In genomic region chr1:62749716-62750115, GRCm38 (mm10) we compare ENCODE assay signal across 14 mouse cellular contexts. TPM values are rescaled to one million over a fixed set of nuclear protein-coding genes. Genes with fewer than 3 reads are reported as not detected.
A peak's percentile ranks its signal among the peaks of the same experiment; 100 is the strongest.
DNase-seq lines count a peak whose midpoint lies in the region; ATAC-seq and TF ChIP-seq lines count a peak whose summit lies in the region.
"Had no signal": no experiment of that assay in that cellular context is flagged by ENCODE, and none has a peak within 500 bp of the region (broad histone marks: within the 10 kb centered on the region; RNA-seq: fewer than 3 reads in every experiment).

No protein-coding gene starts in this region.

- H3K9ac ChIP-seq in hindbrain, postnatal 0 days (replicated peaks; ENCODE audit: low read length): no peak overlapping the region
- no peak overlapping the region for H3K9ac ChIP-seq in hindbrain, embryonic 11.5 days (ENCODE audit: low read depth, low read length)
- H3K9ac ChIP-seq in forebrain, embryonic 16.5 days (replicated peaks; ENCODE audit: low read depth, low read length): no peak overlapping the region
- H3K9ac ChIP-seq: liver, embryonic 14.5 days; midbrain, embryonic 13.5 days had no signal

- H3K27me3 ChIP-seq in hindbrain, postnatal 0 days (ENCODE audit: insufficient read depth, low read length): no peaks in the 10 kb centered on the region
- H3K27me3 ChIP-seq in hindbrain, embryonic 11.5 days (ENCODE audit: control insufficient read depth, insufficient read depth, low read length): peaks cover 6% of the 10 kb centered on the region
- no peaks in the 10 kb centered on the region for H3K27me3 ChIP-seq in forebrain, embryonic 16.5 days (replicated peaks; ENCODE audit: control insufficient read depth, insufficient read depth, low read length)

- no peak overlapping the region for H3K27ac ChIP-seq in hindbrain, postnatal 0 days
- H3K27ac ChIP-seq in hindbrain, embryonic 11.5 days (ENCODE audit: low read depth, low read length): no peak overlapping the region
- no peak overlapping the region for H3K27ac ChIP-seq in forebrain, embryonic 16.5 days (ENCODE audit: low read length)
- H3K27ac ChIP-seq: liver, embryonic 14.5 days; midbrain, embryonic 13.5 days had no signal

- no peak for DNase-seq in hindbrain, postnatal 0 days (ENCODE audit: low spot score)
- DNase-seq in hindbrain, embryonic 11.5 days (ENCODE audit: low spot score): no peak
- peak; percentile 79 for DNase-seq in layer of hippocampus, adult 9-11 months
- peak; percentile 74 for DNase-seq in right cerebral cortex, postnatal 25 days
- DNase-seq in urinary bladder, postnatal 10 days (ENCODE audit: low spot score): no peak
- DNase-seq: adrenal gland, postnatal 25 days; cerebellum, adult 11 months; kidney, postnatal 25 days; lung, postnatal 14 days had no signal

- peak; percentile 11; the same call in 1 of the 2 replicates for ATAC-seq in hindbrain, postnatal 0 days
- ATAC-seq in hindbrain, embryonic 11.5 days (ENCODE audit: low FRiP score): no peak
- peak; percentile 43; the same call in 1 of the 2 replicates for ATAC-seq in forebrain, embryonic 16.5 days
- no peak for ATAC-seq in megakaryocyte progenitor cell, adult 5-6 weeks (replicated peaks; ENCODE audit: poor library complexity)
- ATAC-seq: midbrain, embryonic 13.5 days had no signal

- H3K36me3 ChIP-seq in hindbrain, postnatal 0 days (ENCODE audit: insufficient read depth, low read length): peaks cover 5% of the 10 kb centered on the region; the same call in 1 of the 2 replicates
- no peaks in the 10 kb centered on the region for H3K36me3 ChIP-seq in hindbrain, embryonic 11.5 days (ENCODE audit: control insufficient read depth, insufficient read depth, low read length)
- H3K36me3 ChIP-seq in forebrain, embryonic 16.5 days (ENCODE audit: control insufficient read depth, insufficient read depth): 0 out of 2 replicates have a peak, but pooled peaks cover 2% of the 10 kb centered on the region
- H3K36me3 ChIP-seq: G1E had no signal

- TF ChIP-seq CTCF in hindbrain, postnatal 0 days (IDR thresholded peaks at IDR 0.05; ENCODE audit: low read depth): no peak

- WGBS in hindbrain, postnatal 0 days: 44% methylated on average over 14 of the region's 14 CpGs
- WGBS in hindbrain, embryonic 11.5 days: 74% methylated on average over 14 of the region's 14 CpGs
- 36% methylated on average over 14 of the region's 14 CpGs for WGBS in forebrain, embryonic 16.5 days

- H3K4me3 ChIP-seq in hindbrain, postnatal 0 days (ENCODE audit: low read length): no peak overlapping the region
- H3K4me3 ChIP-seq in hindbrain, embryonic 11.5 days (ENCODE audit: low read depth, low read length): no peak overlapping the region
- H3K4me3 ChIP-seq in forebrain, embryonic 16.5 days (replicated peaks; ENCODE audit: low read length): no peak overlapping the region
- H3K4me3 ChIP-seq: midbrain, embryonic 13.5 days had no signal

- 0 out of 2 replicates have a peak, but pooled peaks cover 5% of the 10 kb centered on the region for H3K4me1 ChIP-seq in hindbrain, postnatal 0 days (ENCODE audit: insufficient read depth, low read length)
- peaks cover 4% of the 10 kb centered on the region for H3K4me1 ChIP-seq in hindbrain, embryonic 11.5 days (replicated peaks; ENCODE audit: control insufficient read depth, insufficient read depth, low read length)
- peaks cover 28% of the 10 kb centered on the region for H3K4me1 ChIP-seq in forebrain, embryonic 16.5 days (replicated peaks; ENCODE audit: control insufficient read depth, insufficient read depth, low read length)

- H3K4me2 ChIP-seq in hindbrain, postnatal 0 days (ENCODE audit: low read depth, low read length): no peak overlapping the region
- H3K4me2 ChIP-seq in hindbrain, embryonic 11.5 days (replicated peaks; ENCODE audit: low read depth, low read length): no peak overlapping the region
- H3K4me2 ChIP-seq in forebrain, embryonic 16.5 days (ENCODE audit: low read length): no peak overlapping the region
- H3K4me2 ChIP-seq: midbrain, embryonic 13.5 days had no signal

- H3K9me3 ChIP-seq in hindbrain, postnatal 0 days (ENCODE audit: low read length): no peaks in the 10 kb centered on the region
- H3K9me3 ChIP-seq in hindbrain, embryonic 11.5 days (ENCODE audit: control insufficient read depth, low read length): no peaks in the 10 kb centered on the region
- H3K9me3 ChIP-seq in forebrain, embryonic 16.5 days (ENCODE audit: control insufficient read depth, low read length): no peaks in the 10 kb centered on the region
- H3K9me3 ChIP-seq: G1E; midbrain, embryonic 13.5 days had no signal

RNA-seq across cellular contexts. Expression of gene Nrp2, which starts 46.6 kb away (rescaled TPM):
- total RNA-seq in hindbrain, postnatal 0 days (2014; rRNA removed): 48.7 and 53.8 TPM in 2 replicates
- polyA plus RNA-seq in hindbrain, postnatal 0 days (2015; fragmentation: Nextera tagmentation; extraction: Ambion mirVana): 15.6 and 17.4 TPM in 2 replicates
- 22.5 and 29.3 TPM in 2 replicates for polyA plus RNA-seq in hindbrain, embryonic 11.5 days (2014; fragmentation: Nextera tagmentation; extraction: Ambion mirVana)
- polyA plus RNA-seq in forebrain, embryonic 16.5 days (2015; fragmentation: Nextera tagmentation; extraction: Ambion mirVana): 31.1 and 43.9 TPM in 2 replicates
- 1.5 and 2.3 TPM in 2 replicates for total RNA-seq in megakaryocyte progenitor cell, adult 5-6 weeks (2015)
- 2.0 and 2.9 TPM in 2 replicates for total RNA-seq in megakaryocyte progenitor cell, adult 5-6 weeks (2017)

Comparison
In these comparisons a context has a peak if more than half of its experiments do, and no peak if none do; other contexts are left out.
1. ATAC-seq: peak in hindbrain, postnatal 0 days (single experiment) and forebrain, embryonic 16.5 days (single experiment); none in hindbrain, embryonic 11.5 days (single experiment) and megakaryocyte progenitor cell, adult 5-6 weeks (single experiment).
2. DNase-seq: peak in layer of hippocampus, adult 9-11 months (single experiment) and right cerebral cortex, postnatal 25 days (single experiment); none in hindbrain, postnatal 0 days (single experiment), hindbrain, embryonic 11.5 days (single experiment) and urinary bladder, postnatal 10 days (single experiment).